Mouse (Mus musculus) liver, postnatal 0 days (tissue): ENCODE measurements at regions not wholly inside any gene's neighbourhood (a gene's known extent, or its start where the extent isn't known, plus 50 kb on each side); places are given as distances from the start of the nearest gene placed in this dataset.

ENCODE experiments used
- CTCF ChIP-seq: sonication (generic); IDR thresholded peaks from 2 replicates; pipeline ENCODE4 v1.5.1; 2016; ENCODE audit warnings: antibody characterized with exemption, low read depth
- EP300 ChIP-seq: IDR thresholded peaks from 2 replicates; pipeline ENCODE4 v1.6.1; 2016; ENCODE audit warnings: antibody characterized with exemption, low read depth, mild to moderate bottlenecking

DNA sequence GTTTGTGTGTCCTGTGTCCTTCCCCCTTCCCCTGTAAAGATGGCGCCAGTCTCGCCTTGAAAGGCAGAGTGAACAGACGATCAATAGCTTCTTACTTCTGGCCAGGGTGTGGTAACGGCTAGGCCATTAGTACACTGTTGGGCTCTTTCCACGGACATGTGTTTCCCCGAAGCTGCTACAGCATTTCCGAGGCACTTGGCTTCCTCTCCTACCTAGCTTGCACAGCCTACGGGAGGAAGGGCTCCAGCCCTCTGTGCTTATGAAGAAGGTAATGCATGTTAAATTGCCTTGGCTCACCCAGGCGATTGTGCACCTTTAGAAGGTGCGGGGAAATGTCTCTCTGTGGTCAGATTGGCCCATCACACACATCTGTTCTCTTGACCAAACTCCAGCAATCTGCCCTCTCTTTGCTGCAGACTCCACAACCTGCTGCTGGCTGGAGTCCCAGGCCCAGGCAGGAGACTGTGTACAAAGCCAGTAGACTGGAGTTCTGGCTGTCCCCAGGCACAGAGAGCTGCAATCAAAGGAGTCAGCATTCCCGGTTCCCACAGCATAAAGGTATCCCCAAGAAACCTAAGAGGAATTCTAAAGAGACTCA is 208.7 kb downstream of the Snx10 start:
- TF ChIP-seq CTCF (no peak), EP300 (no peak)
